Mouse (Mus musculus): Measurements from ENCODE around the gene Pigl.

Gene Pigl

GRCm38 (mm10) chr11:62557205-62557604, 98.9 kb downstream of the Pigl start:
- DNase-seq (ENCODE audit: low read depth, low spot score): no peak

DNA sequence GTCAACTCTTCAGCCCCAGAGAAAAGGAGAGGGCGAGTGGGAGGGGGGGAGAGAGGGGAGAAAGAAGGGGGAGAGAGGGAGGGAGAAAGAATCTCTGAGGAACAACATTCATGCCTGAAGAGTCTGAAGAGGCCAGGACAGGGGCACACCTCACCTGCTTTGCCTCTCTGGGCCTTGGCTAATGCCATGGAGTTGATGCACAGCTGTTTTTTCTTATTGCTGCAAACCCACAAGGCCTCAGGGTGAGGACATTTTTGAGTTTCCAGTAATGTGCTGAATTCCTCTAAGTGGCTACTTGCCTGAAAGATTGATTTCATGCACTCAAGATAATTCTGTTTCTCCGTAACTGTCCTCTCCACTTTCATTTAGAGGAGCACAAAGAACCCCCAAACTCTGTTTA, 99.9 kb downstream of the Pigl start:
- DNase-seq (ENCODE audit: low read depth, low spot score): no peak

DNA sequence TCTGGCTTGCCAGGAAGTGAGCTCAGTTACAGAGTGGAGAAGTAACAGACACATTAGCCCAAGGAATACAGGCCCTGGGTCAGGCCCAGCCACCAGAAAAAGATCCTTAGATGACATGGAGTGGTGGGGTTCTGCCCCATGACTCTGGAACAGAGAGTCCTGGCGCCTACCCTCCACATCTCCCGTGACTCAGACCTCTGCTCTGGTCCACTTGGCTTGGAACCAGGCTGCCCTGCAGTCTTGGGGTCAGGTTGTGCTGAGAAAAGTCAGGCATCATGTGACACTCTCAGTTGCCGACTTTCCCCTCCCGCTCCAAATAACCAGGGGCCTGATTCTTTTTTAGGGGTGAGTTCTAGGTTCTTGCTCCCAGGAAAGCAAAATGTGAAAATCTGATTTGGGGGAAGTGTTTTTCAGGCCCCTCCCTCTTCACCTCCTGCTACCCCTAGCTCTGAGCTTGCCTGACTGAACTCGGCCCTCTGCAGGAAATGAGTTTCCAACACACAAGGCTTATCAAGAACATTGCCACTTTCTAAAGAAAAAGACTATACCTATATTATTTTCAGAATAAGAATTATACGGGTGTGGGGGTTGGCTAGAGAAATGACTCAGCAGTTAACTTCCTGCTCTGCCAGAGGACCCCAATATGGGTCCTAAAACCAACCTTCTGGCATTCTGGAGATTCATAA, 100.8 kb downstream of the Pigl start:
- no peak for DNase-seq (ENCODE audit: low read depth, low spot score)

DNA sequence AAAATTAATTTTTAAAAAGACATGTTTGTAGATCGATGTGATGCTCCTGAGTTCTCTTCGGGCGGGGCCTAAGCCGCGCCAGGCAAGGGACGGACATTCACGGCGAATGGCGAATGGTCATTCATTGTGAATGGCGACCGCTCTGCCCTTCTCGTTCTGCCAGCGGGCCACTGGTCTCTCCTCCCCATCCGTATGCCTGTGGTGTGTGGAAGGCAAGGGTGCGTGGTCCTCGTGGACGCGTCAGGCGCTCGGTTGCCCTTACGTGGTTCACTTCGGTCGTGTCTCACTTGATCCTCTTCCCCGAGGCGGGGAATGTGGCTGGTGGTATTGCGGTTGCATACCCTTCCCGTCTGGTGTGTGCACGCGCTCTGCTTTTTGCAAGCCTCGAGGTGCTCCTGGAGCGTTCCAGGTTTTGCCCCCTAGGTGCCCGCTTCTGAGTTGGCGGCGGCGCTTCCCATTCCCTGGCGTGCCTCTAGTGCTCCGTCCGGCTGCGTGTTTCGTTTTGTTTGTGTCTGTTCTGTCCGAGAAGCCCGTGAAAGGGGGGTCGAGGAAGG, 102.3 kb downstream of the Pigl start:
- DNase-seq (ENCODE audit: low read depth, low spot score): no peak

GRCm38 (mm10) chr11:62563590-62563989, 105.3 kb downstream of the Pigl start:
- no peak for DNase-seq (ENCODE audit: low read depth, low spot score)
